Mouse (Mus musculus): ENCODE measurements around the gene Neurl1a.

GRCm38 (mm10) chr19:47282688-47283215 lies 104.1 kb downstream of the Neurl1a start:
- TF ChIP-seq POLR2A (IDR thresholded peaks at IDR 0.05; ENCODE audit: extremely low read depth, insufficient read depth, low read length) (no peak), CTCF (IDR thresholded peaks at IDR 0.05; ENCODE audit: low read depth, low read length) (no peak)

Data from liver, adult 2 months (tissue).